Mouse (Mus musculus): Measurements from ENCODE around the gene Usp12.
"Not testable (repeated sequence)": the region's sequence is repeated elsewhere in the genome, so short reads cannot be mapped to it uniquely, and the experiment has no call there.

Usp12 gene

GRCm38 (mm10) chr5:146736970-146737495 is 57.8 kb downstream of the Usp12 start:
- DNase-seq: no peak

DNA sequence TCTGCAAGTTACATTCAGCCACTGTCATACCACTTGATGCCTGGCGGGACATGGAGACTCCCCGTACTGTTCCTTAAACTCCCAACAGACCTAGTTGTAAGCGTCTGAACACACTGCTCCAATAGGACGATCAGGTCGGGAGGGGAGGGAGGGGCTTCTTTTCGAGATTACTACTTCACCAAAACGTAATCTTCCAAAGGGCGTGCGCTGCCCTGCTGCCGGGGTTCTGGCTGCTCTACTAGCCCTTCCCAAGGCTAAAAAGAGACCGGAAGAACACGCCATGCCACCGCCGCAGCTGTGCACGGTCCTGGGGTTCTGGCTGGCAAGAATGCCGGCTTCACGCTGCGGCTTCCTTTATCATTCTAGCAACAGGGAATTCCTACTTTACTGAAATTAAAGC is 58.5 kb downstream of the Usp12 start:
- no peak for DNase-seq

- DNase-seq: not testable (repeated sequence)
Measured at GRCm38 (mm10) chr5:146735054-146735453, 59.8 kb downstream of the Usp12 start.

DNA sequence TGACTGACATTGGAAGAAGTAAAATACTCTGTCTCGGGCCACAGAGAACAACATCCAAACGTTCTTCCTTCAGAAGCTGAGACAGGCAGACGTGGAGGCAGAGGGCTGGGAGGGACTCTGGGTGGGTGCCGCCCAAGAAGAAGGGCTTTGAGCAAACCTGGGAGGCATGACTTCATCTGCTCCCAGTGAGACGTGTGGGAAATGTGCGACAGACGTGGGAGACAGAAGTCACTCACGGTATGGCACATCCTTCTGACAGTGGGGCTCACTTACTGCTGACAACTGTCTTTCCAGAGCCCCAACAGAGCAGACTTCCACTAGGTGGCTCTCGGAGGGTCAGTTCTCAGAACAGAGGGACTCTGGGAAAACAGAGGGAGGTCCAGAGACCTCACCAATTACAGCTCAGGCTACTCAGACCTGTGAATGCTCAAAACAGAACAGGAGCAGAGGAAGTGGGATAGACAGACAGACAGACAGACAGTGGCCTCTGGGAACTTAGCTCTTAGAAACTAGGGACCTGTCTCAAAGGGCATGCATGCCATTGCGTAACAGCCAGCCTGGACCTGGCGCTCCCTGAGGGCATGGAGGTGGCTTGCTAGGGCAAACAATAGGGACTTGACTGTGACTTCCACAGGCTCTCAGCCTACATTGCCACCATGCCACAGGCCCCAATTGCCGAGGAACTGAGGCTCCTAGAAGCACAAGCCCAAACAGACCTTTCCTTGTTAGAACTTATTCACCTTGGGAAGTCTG is 60.7 kb downstream of the Usp12 start:
- DNase-seq: no peak

GRCm38 (mm10) chr5:146733372-146733771 is 61.4 kb downstream of the Usp12 start:
- no peak for DNase-seq

GRCm38 (mm10) chr5:146727006-146727405 is 67.8 kb downstream of the Usp12 start:
- DNase-seq: no peak

GRCm38 (mm10) chr5:146724956-146725355 is 69.8 kb downstream of the Usp12 start:
- no peak for DNase-seq

DNA sequence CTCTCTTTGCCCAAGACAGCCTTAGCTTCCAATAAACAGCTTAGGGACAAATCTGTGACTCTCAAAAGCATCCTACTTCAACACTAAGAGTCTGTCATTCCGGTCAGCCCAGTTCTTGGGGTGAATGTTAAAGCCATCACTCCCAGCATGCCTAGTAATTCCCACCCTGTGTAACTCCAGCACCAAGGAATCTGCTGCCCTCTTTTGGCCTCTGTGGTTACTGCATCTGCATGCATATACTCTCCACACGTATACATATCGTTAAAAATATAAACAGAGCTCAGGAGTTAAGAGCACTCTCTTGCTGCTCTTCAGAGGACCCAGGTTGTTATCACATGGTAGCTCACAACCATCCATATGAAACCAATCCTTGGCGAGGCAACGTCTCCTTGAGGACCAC is 71.4 kb downstream of the Usp12 start:
- no peak for DNase-seq

DNA sequence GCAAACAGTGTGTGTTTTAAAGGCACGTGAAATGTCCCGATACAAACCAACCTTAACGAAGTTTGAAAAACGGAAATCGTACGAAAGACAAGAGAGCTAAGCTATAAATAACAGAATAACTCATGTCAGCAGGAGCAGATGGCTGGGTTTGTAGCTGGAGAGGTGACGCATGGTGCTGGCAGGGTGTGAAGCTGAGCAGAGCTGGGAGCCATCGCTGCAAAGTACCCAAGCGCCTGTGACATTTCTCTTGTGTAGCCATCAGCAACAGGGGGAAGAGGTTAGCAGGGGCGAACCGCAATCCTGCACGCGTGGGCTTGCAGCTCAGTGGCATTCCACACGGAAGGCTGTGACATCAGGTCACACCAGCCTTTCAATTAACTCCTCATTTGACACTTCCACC is 72.6 kb downstream of the Usp12 start:
- DNase-seq: peak; percentile 73 to 76

DNA sequence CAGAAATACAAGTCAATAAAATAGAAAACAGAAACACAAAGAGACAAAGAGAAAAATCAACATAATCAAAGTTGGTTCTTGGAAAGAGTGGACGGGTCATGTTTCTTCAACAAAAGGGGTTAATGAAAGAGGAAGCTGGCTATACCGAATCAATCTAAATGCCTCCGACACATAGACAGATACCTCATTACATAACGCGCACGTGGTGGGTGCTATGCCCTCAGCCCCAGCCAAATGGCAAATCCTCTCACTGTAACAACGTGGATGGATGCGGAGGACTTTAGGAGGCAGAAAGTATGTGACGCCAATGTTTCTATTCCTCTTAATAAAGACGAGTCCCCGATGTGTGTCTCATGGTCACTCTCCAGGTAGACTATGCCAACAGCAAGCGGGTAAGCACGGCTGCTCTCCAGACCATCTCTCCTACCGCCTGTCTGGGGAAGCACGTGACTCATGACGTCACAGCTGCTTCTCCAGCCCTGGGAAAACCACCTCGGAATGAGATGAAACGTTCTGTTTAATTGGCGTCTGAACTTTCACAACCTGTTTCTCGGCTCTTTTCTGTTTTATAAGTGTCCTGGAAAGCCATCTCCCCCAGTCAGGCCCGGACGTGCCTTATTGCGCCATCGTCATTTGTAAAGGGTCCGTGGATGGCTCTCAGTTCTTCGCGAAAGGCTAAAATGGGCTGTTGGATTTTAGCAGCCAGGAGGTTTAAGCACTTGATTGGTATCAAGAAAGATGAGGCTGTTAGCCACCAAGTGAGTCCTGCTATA is 75.0 kb downstream of the Usp12 start:
- peak; percentile 26 to 34 for DNase-seq

- DNase-seq: no peak
Measured at GRCm38 (mm10) chr5:146713836-146714235, 81.0 kb downstream of the Usp12 start.

DNA sequence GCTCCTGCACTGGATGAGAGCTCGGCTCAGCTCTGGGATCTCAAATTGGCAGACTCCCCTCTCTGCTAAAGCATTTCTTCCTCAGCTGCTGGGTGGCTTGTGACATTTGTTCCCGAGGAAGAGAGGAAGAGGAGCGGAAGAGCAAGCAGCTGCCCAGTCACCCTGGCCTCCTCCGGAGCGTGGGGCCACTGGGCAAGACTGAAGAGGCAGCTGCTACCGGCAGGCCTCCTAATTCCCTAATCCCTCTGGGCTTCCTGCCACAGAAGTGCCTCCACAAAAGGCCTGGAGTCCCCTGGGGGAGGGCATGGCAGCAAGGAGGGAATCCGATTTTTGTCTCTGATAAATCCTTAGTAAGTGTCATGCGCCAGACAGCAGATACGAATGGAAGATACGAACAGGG is 81.7 kb downstream of the Usp12 start:
- peak; percentile 87 to 90 for DNase-seq

- DNase-seq: peak; percentile 76 to 83
Measured at GRCm38 (mm10) chr5:146712282-146712918, 82.4 kb downstream of the Usp12 start.

DNA sequence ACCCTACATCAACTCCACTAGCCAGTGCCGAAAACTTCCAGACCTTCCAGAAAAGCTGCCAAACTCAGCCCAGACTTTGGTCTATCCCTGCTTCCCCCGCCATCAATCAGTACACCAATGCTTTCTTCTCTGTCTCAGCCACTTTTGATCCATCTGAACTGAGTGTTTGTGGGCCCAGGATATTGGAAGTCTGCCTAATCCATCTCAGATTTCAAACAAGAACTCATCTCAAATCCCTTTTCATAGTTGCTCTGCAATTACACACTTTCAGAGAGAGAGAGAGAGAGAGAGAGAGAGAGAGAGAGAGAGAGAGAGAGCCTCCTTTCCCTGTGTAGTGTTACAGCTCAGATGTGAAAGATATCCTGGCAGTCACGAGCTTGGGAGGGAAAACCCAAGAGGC is 85.4 kb downstream of the Usp12 start:
- no peak for DNase-seq

DNA sequence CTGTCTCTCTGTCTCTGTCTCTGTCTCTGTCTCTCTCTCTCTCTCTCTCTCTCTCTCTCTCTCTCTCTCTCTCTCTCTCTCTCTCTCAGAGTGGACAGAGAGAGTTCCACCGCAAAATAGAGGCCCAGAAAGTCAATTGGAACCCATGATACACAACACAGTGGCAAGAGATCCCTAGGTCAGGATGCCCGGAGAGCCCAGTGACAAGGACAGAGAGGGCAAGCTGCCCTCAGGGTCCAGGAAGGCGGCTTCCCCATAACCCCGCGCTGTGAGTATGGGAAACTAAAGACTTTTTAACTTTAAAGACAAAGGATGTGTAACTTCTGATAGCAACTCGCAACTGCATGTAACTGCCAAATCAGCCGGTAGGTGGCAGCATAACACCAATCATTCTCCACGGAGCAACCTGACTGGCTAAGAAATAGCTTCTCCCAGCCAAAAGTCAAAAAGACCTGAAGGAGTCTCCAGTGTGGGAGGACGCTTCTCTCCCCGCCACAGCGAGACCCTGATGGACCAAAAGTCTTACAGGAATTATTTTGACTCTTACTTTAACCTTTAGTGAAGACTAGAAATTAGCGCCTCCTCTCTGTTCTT is 88.9 kb downstream of the Usp12 start:
- DNase-seq: peak; percentile 91 to 93

- no peak for DNase-seq
Measured at GRCm38 (mm10) chr5:146705411-146705810, 89.4 kb downstream of the Usp12 start.

GRCm38 (mm10) chr5:146704241-146704640 is 90.6 kb downstream of the Usp12 start:
- no peak for DNase-seq

DNA sequence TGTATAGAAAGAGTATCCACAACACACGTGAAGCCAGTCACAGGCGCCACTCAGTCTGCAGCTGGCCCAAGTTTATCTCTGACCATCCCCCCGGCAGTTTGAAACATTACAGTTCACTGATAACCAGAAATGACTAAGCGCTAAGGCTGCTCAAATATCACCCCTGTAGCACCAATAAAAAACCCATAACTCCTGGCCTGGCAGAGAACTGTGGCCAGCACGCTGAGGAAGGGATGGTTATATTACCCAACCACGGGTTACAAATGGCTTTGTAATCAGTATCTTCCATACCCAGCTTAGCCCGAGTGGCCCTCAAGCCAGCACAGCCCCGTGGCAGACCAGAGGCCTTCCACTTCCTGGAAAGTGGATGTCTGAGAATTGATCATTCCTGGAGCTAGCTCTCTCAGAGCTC is 91.1 kb downstream of the Usp12 start:
- DNase-seq: no peak

DNA sequence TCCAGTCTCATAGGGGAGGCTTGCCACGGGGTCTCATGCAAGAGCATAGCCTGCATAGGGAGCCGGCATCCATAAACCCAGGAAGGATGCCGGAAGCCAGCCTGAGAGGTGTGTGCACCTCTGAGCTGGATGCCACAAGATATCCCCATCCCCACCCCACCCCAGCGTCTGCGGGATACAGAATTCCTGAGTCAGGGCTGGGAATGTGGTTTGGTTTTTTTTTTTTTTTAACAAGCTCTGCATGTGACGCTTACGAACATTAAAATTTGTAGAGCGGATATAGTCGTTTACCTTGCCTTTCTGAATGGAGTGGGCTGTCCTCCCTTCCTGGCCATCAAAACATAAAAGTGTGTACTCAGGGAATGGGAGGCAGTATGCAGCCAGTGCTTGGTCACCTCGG is 94.7 kb downstream of the Usp12 start:
- DNase-seq: no peak

DNA sequence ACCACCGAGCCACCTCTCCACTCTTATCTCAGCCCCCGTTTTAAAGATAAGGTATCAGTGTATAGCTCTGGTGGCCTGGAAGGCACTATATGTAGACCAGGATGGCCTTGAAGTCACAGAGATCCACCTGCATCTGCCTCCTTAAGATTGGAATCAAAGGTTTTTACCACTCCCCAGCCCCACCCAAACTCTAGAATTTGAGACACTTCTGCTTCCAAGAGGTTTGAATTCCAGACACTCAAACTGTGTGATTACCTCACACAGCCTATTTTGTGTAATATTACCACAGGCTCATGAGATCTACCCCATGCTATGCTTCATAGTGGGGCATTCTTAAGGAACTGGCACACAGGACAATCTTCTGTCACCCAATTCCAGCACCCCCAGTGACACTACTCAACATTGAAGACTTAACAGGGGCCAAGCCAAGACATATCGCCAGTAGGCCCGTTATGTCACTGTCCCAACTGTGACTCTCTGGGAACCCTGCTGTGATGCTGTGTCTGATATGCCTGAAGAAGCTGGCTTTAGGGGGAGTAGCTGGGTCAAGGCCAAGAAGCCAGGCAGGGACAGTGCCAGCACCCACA is 95.3 kb downstream of the Usp12 start:
- DNase-seq: no peak

DNA sequence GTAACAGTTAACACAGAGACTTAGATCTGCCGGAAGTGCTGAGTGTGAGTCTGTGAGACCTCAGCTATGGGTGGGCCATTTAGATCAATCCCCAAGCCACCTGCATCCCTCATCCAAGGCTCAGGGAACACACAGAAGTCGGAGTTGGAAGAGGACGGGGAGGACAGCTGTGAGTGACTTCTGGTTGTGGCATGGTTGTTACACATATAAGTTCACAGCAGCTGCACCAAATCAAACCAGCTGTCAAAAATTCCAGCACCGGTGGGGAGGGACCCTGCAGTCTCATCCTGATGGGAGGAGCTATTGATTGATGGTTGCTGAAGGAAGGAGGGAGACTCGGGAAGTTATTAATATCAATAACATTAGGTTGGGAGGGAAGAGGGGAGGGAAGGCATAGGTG is 99.3 kb downstream of the Usp12 start:
- no peak for DNase-seq

DNA sequence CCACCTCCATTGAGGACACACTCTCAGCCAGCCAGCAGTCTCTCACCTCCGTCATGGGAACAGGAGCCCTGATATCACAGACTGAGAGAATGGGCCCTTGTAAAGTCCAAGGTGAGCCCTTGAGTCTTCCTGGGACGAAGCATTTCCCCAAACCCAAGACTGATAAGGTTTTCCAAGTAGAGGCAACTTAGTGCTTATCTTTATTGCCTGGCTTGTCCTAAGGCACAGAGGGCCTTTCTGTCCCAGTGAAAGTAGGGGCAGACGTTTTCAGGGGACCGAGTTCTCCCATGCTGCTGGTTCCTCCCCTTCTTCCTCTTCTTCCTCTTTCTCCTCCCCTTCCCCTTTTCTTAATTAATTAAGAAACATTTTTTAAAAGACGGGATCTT is 101.8 kb downstream of the Usp12 start:
- DNase-seq: no peak
